Mouse (Mus musculus) forebrain, embryonic 15.5 days (tissue): ENCODE data around the gene Rtbdn. TPM values are rescaled to one million over a fixed set of nuclear protein-coding genes. Genes with fewer than 3 reads are reported as not detected.
A peak's percentile ranks its signal among the peaks of the same experiment; 100 is the strongest.

Experiments used
- ATAC-seq: fragments of 200-750 bp; cut with Nextera tagmentation; replicated peaks from 2 replicates; pipeline ENCODE4 v1.8.0; 2017; ENCODE audit warnings: mild to moderate bottlenecking, moderate TSS enrichment, moderate library complexity
- H3K27ac ChIP-seq: fragments of 300-500 bp; sonication (generic); replicated peaks from 2 replicates; pipeline ENCODE4 v1.5.1; 2015; ENCODE audit warnings: mild to moderate bottlenecking, inconsistent platforms
- H3K27me3 ChIP-seq: fragments of 300-500 bp; sonication (generic); 2 replicates; pipeline ENCODE4 v1.6.1; 2015; ENCODE audit warnings: inconsistent platforms
- H3K36me3 ChIP-seq: fragments of 300-500 bp; sonication (generic); 2 replicates; pipeline ENCODE4 v1.6.1; 2015; ENCODE audit warnings: mild to moderate bottlenecking, inconsistent platforms
- H3K4me1 ChIP-seq: fragments of 300-500 bp; sonication (generic); 2 replicates; pipeline ENCODE4 v1.6.1; 2015; ENCODE audit warnings: inconsistent platforms
- H3K4me2 ChIP-seq: fragments of 300-500 bp; sonication (generic); replicated peaks from 2 replicates; pipeline ENCODE4 v1.6.1; 2015; ENCODE audit warnings: mild to moderate bottlenecking, inconsistent platforms
- H3K4me3 ChIP-seq: fragments of 300-500 bp; sonication (generic); 2 replicates; pipeline ENCODE4 v1.5.1; 2015; ENCODE audit warnings: mild to moderate bottlenecking, inconsistent platforms
- H3K9ac ChIP-seq: fragments of 300-500 bp; sonication (generic); replicated peaks from 2 replicates; pipeline ENCODE4 v1.6.1; 2015; ENCODE audit warnings: mild to moderate bottlenecking, inconsistent platforms
- H3K9me3 ChIP-seq: fragments of 300-500 bp; sonication (generic); 2 replicates; pipeline ENCODE4 v1.6.1; 2016; ENCODE audit warnings: inconsistent platforms
- WGBS: fragments of 180-500 bp; shearing (Covaris S2); methylation state at CpG from one replicate; pipeline ENCODE4 v1.1.7; 2015; ENCODE audit warnings: mixed read lengths; 5-methylcytosine and 5-hydroxymethylcytosine counted together
- microRNA-seq: library from miRNA; unstranded; fragments of <30 nt; microRNA quantifications from one replicate; pipeline ENCODE4, GENCODE M21; 2016
- polyA plus RNA-seq: library from polyadenylated mRNA; unstranded; fragments of >200 nt; fragmentation: Nextera tagmentation; extraction: Ambion mirVana; gene quantifications from 2 replicates; pipeline ENCODE4 v1.2.1, GENCODE M21; 2015

The Rtbdn gene
- polyA plus RNA-seq, 1 experiment from 2014 or later = 2.0 TPM

DNA sequence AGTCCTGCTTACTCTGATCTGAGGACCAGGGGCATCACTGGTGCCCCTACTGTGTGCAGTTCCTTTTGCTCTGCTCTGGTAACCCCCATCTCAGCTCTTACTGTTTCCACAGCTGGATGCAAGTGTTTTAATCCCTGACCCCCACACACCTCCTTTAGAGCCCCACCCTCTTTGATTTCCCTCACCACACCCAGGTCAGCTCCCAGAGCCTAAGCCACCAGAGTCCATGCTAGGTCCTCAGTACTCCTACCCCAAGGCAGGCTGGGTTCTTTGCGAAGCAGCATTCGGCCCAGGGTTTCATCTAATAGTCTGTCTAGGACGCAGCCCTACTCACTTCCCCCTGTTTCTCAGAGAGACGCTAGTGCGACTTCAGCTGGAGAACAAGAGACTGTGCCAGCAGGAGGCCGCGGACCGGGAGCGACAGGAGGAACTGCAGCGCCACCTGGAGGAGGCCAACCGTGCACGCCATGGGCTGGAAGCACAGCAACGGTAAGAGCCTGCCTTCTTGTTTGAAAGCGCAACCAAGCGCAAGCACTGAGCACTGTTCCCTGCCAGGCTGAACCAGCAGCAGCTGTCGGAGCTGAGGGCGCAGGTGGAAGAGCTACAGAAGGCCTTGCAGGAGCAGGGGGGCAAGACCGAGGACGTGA is 51.0 kb downstream of the Rtbdn start:
- Histone ChIP-seq H3K27me3 (no peaks in the 10 kb centered on the region), H3K9ac (peak overlapping the region; percentile 30; the same call in 1 of the 2 replicates), H3K9me3 (no peaks in the 10 kb centered on the region), H3K27ac (peak overlapping the region; percentile 43; the same call in 1 of the 2 replicates), H3K36me3 (peaks cover 6% of the 10 kb centered on the region; the same call in 1 of the 2 replicates), H3K4me2 (peak overlapping the region; percentile 30), H3K4me3 (peak overlapping the region; percentile 12; the same call in 1 of the 2 replicates), H3K4me1 (peaks cover 8% of the 10 kb centered on the region)
- ATAC-seq = peak; percentile 77
- 2% methylated on average over 19 of the region's 19 CpGs for WGBS

Small RNA genes within 50 kb of the gene (microRNA-seq; reads per million reads assigned to microRNA genes)
- not detected for gene Gm24197

Other genes starting within 250 kb of the Rtbdn start
- 2.1 and 2.5 TPM in 2 replicates for gene Lyl1, start 245.5 kb upstream of the Rtbdn start, polyA plus RNA-seq
- 2.7 TPM in 2 replicates for gene G430095P16Rik, start 224.0 kb upstream of the Rtbdn start, polyA plus RNA-seq
- 413 and 445 TPM in 2 replicates for gene Nfix, start 146.6 kb upstream of the Rtbdn start, polyA plus RNA-seq
- gene Dand5, start 124.2 kb upstream of the Rtbdn start, polyA plus RNA-seq = 8.1 and 8.9 TPM in 2 replicates
- gene Gadd45gip1, start 115.5 kb upstream of the Rtbdn start, polyA plus RNA-seq = 36.3 and 39.9 TPM in 2 replicates
- gene Rad23a, start 106.3 kb upstream of the Rtbdn start, polyA plus RNA-seq = 82.1 and 85.1 TPM in 2 replicates
- 559 and 575 TPM in 2 replicates for gene Calr, start 100.1 kb upstream of the Rtbdn start, polyA plus RNA-seq
- 122 and 127 TPM in 2 replicates for gene Farsa, start 90.0 kb upstream of the Rtbdn start, polyA plus RNA-seq
- 55.0 and 64.4 TPM in 2 replicates for gene Syce2, start 74.9 kb upstream of the Rtbdn start, polyA plus RNA-seq
- 36.2 and 37.4 TPM in 2 replicates for gene Gcdh, start 53.1 kb upstream of the Rtbdn start, polyA plus RNA-seq
- 0.75 and 0.87 TPM in 2 replicates for gene Klf1, start 45.1 kb upstream of the Rtbdn start, polyA plus RNA-seq
- gene Dnase2a, start 38.4 kb upstream of the Rtbdn start, polyA plus RNA-seq = 5.6 TPM in 2 replicates
- gene Mast1, start 9.6 kb upstream of the Rtbdn start, polyA plus RNA-seq = 48.3 and 52.5 TPM in 2 replicates
- not detected in 2 replicates for gene Gm49661, start 22.4 kb downstream of the Rtbdn start, polyA plus RNA-seq
- gene Prdx2, start 22.6 kb downstream of the Rtbdn start, polyA plus RNA-seq = 1,445 and 1,467 TPM in 2 replicates
- gene Rnaseh2a, start 22.8 kb downstream of the Rtbdn start, polyA plus RNA-seq = 96.4 and 98.5 TPM in 2 replicates
- gene Junb, start 31.7 kb downstream of the Rtbdn start, polyA plus RNA-seq = 7.6 TPM in 2 replicates
- gene Hook2, start 43.6 kb downstream of the Rtbdn start, polyA plus RNA-seq = 28.0 and 29.7 TPM in 2 replicates
- gene Best2, start 67.5 kb downstream of the Rtbdn start, polyA plus RNA-seq = not detected in 2 replicates
- gene Asna1, start 78.3 kb downstream of the Rtbdn start, polyA plus RNA-seq = 152 and 154 TPM in 2 replicates
- gene Trir, start 79.8 kb downstream of the Rtbdn start, polyA plus RNA-seq = 141 and 150 TPM in 2 replicates
- gene Tnpo2, start 89.9 kb downstream of the Rtbdn start, polyA plus RNA-seq = 57.9 and 64.1 TPM in 2 replicates
- gene Fbxw9, start 113.1 kb downstream of the Rtbdn start, polyA plus RNA-seq = 63.0 and 67.1 TPM in 2 replicates
- 1.2 and 2.0 TPM in 2 replicates for gene Gm5741, start 121.0 kb downstream of the Rtbdn start, polyA plus RNA-seq
- 91.4 and 92.3 TPM in 2 replicates for gene Dhps, start 124.8 kb downstream of the Rtbdn start, polyA plus RNA-seq
- gene Wdr83os, start 133.7 kb downstream of the Rtbdn start, polyA plus RNA-seq = 120 and 132 TPM in 2 replicates
- gene Wdr83, start 134.3 kb downstream of the Rtbdn start, polyA plus RNA-seq = 62.1 and 62.3 TPM in 2 replicates
- 16.9 and 17.0 TPM in 2 replicates for gene Man2b1, start 136.3 kb downstream of the Rtbdn start, polyA plus RNA-seq
- 3.8 and 4.1 TPM in 2 replicates for gene Zfp791, start 176.1 kb downstream of the Rtbdn start, polyA plus RNA-seq
- gene Cks1brt, start 204.9 kb downstream of the Rtbdn start, polyA plus RNA-seq = not detected in 2 replicates